Mouse (Mus musculus) MEL (cell line): Measurements from ENCODE around the gene Eef1akmt3.

ENCODE experiments used
- POLR2A ChIP-seq, 2 experiments: IDR thresholded peaks; 2 replicates each; pipeline ENCODE4 v1.6.1; 2011 to 2012; ENCODE audit warnings: low read length in 2 of 2, mild to moderate bottlenecking in 2 of 2, control low read depth in 1 of 2, improper control_type of control experiment in 1 of 2, low read depth in 1 of 2, moderate library complexity in 1 of 2; ENCODE audit not compliant: control insufficient read depth in 1 of 2, insufficient read depth in 1 of 2, poor library complexity in 1 of 2
- POLR2AphosphoS5 ChIP-seq: IDR thresholded peaks from 2 replicates; pipeline ENCODE4 v1.6.1; 2012; ENCODE audit warnings: low read depth, borderline replicate concordance, mild to moderate bottlenecking, inconsistent platforms, low read length, moderate library complexity, mixed read lengths
- RCOR1 ChIP-seq: IDR thresholded peaks from 2 replicates; pipeline ENCODE4 v1.6.1; 2012; ENCODE audit warnings: low read depth, mild to moderate bottlenecking, inconsistent platforms, low read length, improper control_type of control experiment
- USF1 ChIP-seq: IDR thresholded peaks from 2 replicates; pipeline ENCODE4 v1.6.1; 2014; ENCODE audit warnings: low read depth, mild to moderate bottlenecking, inconsistent platforms, low read length, improper control_type of control experiment, moderate library complexity

- TF ChIP-seq USF1 (no peak), POLR2A (IDR thresholded peaks at IDR 0.05; ENCODE audit: control insufficient read depth in 1 of 2, insufficient read depth in 1 of 2, low read depth in 1 of 2, low read length in 2 of 2, poor library complexity in 1 of 2) (no peak), POLR2AphosphoS5 (no peak), RCOR1 (no peak)
Observed at GRCm38 (mm10) chr10:127048608-127049394, 7.5 kb upstream of the Eef1akmt3 start.
